Mouse (Mus musculus) neural tube, embryonic 14.5 days (tissue): Measurements from ENCODE around the gene Zan. TPM values are rescaled to one million over a fixed set of nuclear protein-coding genes. Genes with fewer than 3 reads are reported as not detected.

Experiments used
- ATAC-seq: fragments of 200-750 bp; cut with Nextera tagmentation; 2 replicates; pipeline ENCODE4 v1.8.0; 2017; ENCODE audit warnings: low read depth, mild to moderate bottlenecking, moderate TSS enrichment, moderate library complexity
- H3K27ac ChIP-seq: fragments of 300-500 bp; sonication (generic); 2 replicates; pipeline ENCODE4 v1.5.1; 2014; ENCODE audit warnings: low read depth, mild to moderate bottlenecking, control low read depth, low read length, moderate library complexity, mixed read lengths
- H3K27me3 ChIP-seq: fragments of 300-500 bp; sonication (generic); 2 replicates; pipeline ENCODE4 v1.6.1; 2014; ENCODE audit warnings: low read length; ENCODE audit not compliant: control insufficient read depth, insufficient read depth
- H3K36me3 ChIP-seq: fragments of 300-500 bp; sonication (generic); 2 replicates; pipeline ENCODE4 v1.6.1; 2014; ENCODE audit warnings: low read length, mixed read lengths; ENCODE audit not compliant: control insufficient read depth, insufficient read depth
- H3K4me1 ChIP-seq: fragments of 300-500 bp; sonication (generic); 2 replicates; pipeline ENCODE4 v1.6.1; 2014; ENCODE audit warnings: low read length; ENCODE audit not compliant: control insufficient read depth, insufficient read depth
- H3K4me2 ChIP-seq: fragments of 300-500 bp; sonication (generic); 2 replicates; pipeline ENCODE4 v1.6.1; 2014; ENCODE audit warnings: mild to moderate bottlenecking, low read depth, low read length, control low read depth
- H3K4me3 ChIP-seq: fragments of 300-500 bp; sonication (generic); 2 replicates; pipeline ENCODE4 v1.5.1; 2014; ENCODE audit warnings: low read depth, low read length, control low read depth, mixed read lengths
- H3K9ac ChIP-seq: fragments of 300-500 bp; sonication (generic); replicated peaks from 2 replicates; pipeline ENCODE4 v1.6.1; 2014; ENCODE audit warnings: low read depth, mild to moderate bottlenecking, control low read depth, low read length, mixed read lengths
- H3K9me3 ChIP-seq: fragments of 300-500 bp; sonication (generic); 2 replicates; pipeline ENCODE4 v1.6.1; 2016; ENCODE audit warnings: low read length; ENCODE audit not compliant: control insufficient read depth
- WGBS: fragments of 180-500 bp; shearing (Covaris S2); extraction: QIAGEN DNeasy Blood & Tissue Kit; methylation state at CpG from one replicate; pipeline ENCODE4 v1.1.7; 2014; 5-methylcytosine and 5-hydroxymethylcytosine counted together
- polyA plus RNA-seq: library from polyadenylated mRNA; unstranded; fragments of >200 nt; fragmentation: Nextera tagmentation; extraction: Ambion mirVana; gene quantifications from 2 replicates; pipeline ENCODE4 v1.2.1, GENCODE M21; 2014

The Zan gene
- polyA plus RNA-seq, 1 experiment from 2014 or later: 0.08 TPM

DNA sequence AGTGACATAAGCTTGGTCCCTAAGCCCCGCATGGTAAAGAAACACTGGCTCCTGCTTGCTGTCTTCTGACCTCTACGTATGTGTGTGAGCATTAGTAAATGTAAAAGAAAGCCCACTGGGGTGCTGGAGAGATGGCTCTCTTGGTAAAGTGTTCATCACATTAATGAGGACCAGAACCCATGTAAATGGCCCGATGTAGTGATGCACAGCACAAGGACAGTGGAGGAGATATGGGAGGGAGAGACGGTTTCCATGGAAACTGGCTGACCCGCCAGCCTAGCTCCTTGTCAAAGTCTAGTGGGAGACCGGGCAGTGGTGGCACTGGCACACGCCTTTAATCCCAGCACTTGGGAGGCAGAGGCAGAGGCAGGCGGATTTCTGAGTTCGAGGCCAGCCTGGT is 100.1 kb downstream of the Zan start:
- ATAC-seq: no peak
- Histone ChIP-seq H3K9me3 (no peaks in the 10 kb centered on the region), H3K27me3 (no peaks in the 10 kb centered on the region), H3K4me3 (no peak overlapping the region), H3K27ac (no peak overlapping the region), H3K9ac (no peak overlapping the region), H3K4me2 (no peak overlapping the region), H3K36me3 (no peaks in the 10 kb centered on the region), H3K4me1 (no peaks in the 10 kb centered on the region)
- 35% methylated on average over 9 of the region's 9 CpGs for WGBS

DNA sequence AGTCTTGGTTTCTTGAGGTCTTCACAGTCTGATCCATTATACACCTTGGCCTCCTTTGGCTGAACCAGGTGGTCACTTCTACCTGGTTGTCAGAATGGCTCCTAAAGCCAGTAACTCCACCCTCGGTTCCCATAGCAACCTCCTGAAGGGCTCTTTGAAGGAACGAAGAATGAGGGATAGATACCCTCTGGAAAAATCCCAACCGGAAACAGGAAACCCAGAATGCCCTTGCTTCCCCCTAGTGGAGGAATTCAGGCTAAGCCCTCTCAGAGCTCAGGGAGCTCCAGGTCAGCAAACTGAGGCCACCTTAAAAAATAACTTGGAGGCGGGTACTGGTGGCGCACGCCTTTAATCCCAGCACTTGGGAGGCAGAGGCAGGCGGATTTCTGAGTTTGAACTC is 100.7 kb downstream of the Zan start:
- 39% methylated on average over 7 of the region's 7 CpGs for WGBS
- ATAC-seq: no peak
- H3K4me1 ChIP-seq: no peaks in the 10 kb centered on the region
- H3K9me3 ChIP-seq: no peaks in the 10 kb centered on the region
- no peak overlapping the region for H3K4me2 ChIP-seq
- no peak overlapping the region for H3K27ac ChIP-seq
- H3K9ac ChIP-seq: no peak overlapping the region
- H3K36me3 ChIP-seq: no peaks in the 10 kb centered on the region
- H3K27me3 ChIP-seq: no peaks in the 10 kb centered on the region
- H3K4me3 ChIP-seq: no peak overlapping the region

DNA sequence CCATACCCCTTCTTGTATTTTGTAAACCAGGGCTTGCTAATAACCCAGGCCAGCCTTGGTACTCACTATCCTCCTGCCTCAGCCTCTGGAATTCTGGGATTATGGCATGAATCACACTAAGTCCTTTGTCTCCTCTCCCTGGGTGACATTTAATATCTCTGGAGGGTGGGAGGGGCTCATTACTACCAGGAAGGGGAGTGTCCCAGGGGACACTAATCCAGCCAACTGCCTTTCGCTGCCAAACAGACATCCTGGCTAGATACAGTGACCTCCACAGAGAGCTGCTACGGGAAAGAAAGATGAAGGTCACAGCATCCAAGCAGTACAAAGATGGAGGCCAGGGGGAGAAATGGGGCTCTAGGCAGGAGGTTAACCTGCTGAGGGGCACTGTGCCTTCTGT is 101.2 kb downstream of the Zan start:
- no peak overlapping the region for H3K4me2 ChIP-seq
- 52% methylated on average over 2 of the region's 2 CpGs for WGBS
- no peaks in the 10 kb centered on the region for H3K4me1 ChIP-seq
- no peak overlapping the region for H3K27ac ChIP-seq
- H3K4me3 ChIP-seq: no peak overlapping the region
- no peaks in the 10 kb centered on the region for H3K9me3 ChIP-seq
- peaks cover 3% of the 10 kb centered on the region; the same call in 1 of the 2 replicates for H3K36me3 ChIP-seq
- H3K27me3 ChIP-seq: no peaks in the 10 kb centered on the region
- H3K9ac ChIP-seq: no peak overlapping the region
- no peak for ATAC-seq

DNA sequence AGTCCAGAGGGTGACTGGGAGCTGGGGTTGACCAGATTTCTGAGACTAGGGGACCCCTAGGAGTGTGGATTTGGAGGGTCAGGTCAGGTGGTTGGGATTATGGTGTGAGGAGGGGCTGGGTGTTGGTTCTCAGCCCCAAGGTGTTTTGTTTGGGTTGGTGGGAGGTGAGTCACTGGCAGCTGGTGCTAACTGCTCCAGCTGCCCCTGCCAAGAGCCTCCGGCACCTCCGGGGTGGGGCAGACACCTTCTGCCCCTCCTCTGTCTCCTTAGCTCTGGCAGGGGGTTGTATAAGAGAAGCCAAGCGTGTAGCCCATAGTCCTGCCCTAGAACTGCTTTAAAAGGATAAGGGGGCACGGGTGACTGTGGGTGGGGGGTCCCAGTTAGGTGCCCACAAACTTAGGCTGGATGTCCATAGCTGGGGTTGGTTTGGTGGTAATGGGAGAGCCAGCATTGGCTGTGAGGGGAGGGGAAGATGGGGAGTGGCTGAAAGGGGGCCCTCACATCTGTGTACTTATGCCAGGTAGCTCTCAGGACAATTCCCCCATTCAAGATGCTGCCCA is 102.3 kb downstream of the Zan start:
- Histone ChIP-seq H3K4me2 (no peak overlapping the region), H3K4me3 (no peak overlapping the region), H3K4me1 (no peaks in the 10 kb centered on the region), H3K36me3 (peaks cover 3% of the 10 kb centered on the region; the same call in 1 of the 2 replicates), H3K27ac (no peak overlapping the region), H3K9me3 (no peaks in the 10 kb centered on the region), H3K9ac (no peak overlapping the region), H3K27me3 (no peaks in the 10 kb centered on the region)
- 93% methylated on average over 4 of the region's 4 CpGs for WGBS
- ATAC-seq: no peak

DNA sequence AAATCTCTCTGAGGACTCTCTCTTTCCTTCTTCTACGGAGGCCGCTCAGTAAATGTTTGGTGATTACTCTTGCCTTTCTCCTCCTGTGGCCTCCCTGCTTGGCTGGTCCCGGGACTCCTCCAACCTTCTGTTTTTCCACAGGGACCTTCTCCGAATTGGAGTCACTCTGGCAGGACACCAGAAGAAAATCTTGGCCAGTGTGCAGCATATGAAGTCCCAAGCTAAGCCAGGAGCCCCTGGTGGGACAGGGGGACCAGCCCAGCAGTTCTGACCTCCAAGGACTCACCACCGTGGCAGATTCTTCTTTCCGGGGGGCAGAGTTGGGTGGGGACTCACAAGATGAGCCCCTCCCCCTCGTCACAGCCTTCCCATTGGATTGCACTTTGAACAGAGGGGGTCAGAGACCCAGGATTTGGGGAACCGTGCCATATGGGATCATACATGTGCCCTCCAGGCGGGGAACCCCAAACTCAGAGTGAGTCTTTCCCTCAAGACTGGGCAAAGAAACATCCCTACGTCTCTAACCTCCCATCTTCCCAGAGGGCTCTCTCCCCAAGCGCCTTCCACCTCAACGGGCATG is 103.4 kb downstream of the Zan start:
- no peak overlapping the region for H3K4me2 ChIP-seq
- H3K27me3 ChIP-seq: no peaks in the 10 kb centered on the region
- no peak overlapping the region for H3K27ac ChIP-seq
- no peak for ATAC-seq
- H3K9me3 ChIP-seq: no peaks in the 10 kb centered on the region
- H3K4me1 ChIP-seq: no peaks in the 10 kb centered on the region
- H3K9ac ChIP-seq: no peak overlapping the region
- peaks cover 3% of the 10 kb centered on the region; the same call in 1 of the 2 replicates for H3K36me3 ChIP-seq
- WGBS: 92% methylated on average over 12 of the region's 12 CpGs
- H3K4me3 ChIP-seq: no peak overlapping the region

DNA sequence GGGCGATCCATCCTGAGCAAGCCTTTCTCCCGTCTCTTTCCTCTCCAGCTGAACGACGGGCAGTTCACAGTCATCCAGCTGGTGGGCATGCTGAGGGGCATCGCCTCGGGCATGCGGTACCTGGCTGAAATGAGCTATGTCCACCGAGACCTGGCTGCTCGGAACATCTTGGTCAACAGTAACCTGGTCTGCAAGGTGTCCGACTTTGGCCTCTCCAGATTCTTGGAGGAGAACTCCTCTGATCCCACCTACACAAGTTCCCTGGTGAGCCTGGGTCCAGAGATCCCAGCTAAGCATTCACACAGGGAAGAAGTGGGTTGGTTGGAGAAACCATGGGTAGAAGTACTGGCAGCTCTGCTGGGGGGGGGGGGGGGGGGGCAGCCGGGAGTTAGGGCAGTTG is 107.2 kb downstream of the Zan start:
- over 99% methylated on average over 10 of the region's 11 CpGs for WGBS
- Histone ChIP-seq H3K4me3 (no peak overlapping the region), H3K9ac (no peak overlapping the region), H3K27me3 (no peaks in the 10 kb centered on the region), H3K27ac (no peak overlapping the region), H3K9me3 (no peaks in the 10 kb centered on the region), H3K4me1 (no peaks in the 10 kb centered on the region), H3K36me3 (peaks cover 3% of the 10 kb centered on the region; the same call in 1 of the 2 replicates), H3K4me2 (no peak overlapping the region)
- ATAC-seq: no peak

DNA sequence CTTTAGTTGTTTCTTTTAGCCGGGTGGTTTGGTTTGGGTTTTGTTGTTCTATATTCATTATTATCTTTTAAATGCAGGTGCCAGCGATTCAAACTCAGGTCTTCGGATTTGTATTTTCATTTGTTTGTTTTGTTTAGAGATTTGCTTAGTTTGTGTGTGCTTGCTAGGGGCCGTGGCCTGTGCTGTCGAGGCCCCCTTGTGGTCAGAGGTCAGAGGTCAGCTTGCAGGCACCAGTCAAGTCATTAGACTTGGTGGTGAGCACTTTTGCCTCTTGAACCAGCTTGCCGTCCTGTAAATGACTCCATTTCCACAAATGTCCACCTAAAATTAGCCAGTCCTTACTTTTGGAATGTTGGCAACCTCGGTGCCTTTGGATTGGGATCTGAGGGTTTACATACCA is 118.5 kb downstream of the Zan start:
- no peak overlapping the region for H3K27ac ChIP-seq
- peaks cover 10% of the 10 kb centered on the region for H3K36me3 ChIP-seq
- H3K4me3 ChIP-seq: no peak overlapping the region
- H3K4me1 ChIP-seq: no peaks in the 10 kb centered on the region
- ATAC-seq: no peak
- WGBS: 47% methylated on average over 7 of the region's 7 CpGs
- no peak overlapping the region for H3K9ac ChIP-seq
- H3K4me2 ChIP-seq: no peak overlapping the region
- no peaks in the 10 kb centered on the region for H3K27me3 ChIP-seq
- no peaks in the 10 kb centered on the region for H3K9me3 ChIP-seq

DNA sequence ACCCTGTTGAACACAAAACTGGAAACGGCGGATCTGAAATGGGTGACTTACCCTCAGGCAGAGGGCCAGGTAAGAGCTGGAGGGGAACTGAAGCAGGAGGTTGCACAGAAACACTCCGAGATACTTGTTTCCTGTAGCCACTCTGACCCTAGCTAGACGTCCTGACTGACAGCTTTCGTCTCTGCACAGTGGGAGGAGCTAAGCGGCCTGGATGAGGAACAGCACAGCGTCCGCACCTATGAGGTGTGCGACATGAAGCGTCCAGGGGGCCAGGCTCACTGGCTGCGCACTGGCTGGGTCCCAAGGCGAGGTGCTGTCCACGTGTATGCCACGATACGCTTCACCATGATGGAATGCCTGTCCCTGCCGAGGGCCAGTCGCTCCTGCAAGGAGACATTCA is 122.8 kb downstream of the Zan start:
- H3K27me3 ChIP-seq: peaks cover 7% of the 10 kb centered on the region; the same call in 1 of the 2 replicates
- no peak overlapping the region for H3K4me2 ChIP-seq
- H3K4me1 ChIP-seq: peaks cover 12% of the 10 kb centered on the region
- H3K9me3 ChIP-seq: no peaks in the 10 kb centered on the region
- no peak overlapping the region for H3K27ac ChIP-seq
- H3K9ac ChIP-seq: no peak overlapping the region
- H3K4me3 ChIP-seq: no peak overlapping the region
- WGBS: 91% methylated on average over 17 of the region's 17 CpGs
- H3K36me3 ChIP-seq: peaks cover 10% of the 10 kb centered on the region; the same call in 1 of the 2 replicates
- ATAC-seq: no peak

DNA sequence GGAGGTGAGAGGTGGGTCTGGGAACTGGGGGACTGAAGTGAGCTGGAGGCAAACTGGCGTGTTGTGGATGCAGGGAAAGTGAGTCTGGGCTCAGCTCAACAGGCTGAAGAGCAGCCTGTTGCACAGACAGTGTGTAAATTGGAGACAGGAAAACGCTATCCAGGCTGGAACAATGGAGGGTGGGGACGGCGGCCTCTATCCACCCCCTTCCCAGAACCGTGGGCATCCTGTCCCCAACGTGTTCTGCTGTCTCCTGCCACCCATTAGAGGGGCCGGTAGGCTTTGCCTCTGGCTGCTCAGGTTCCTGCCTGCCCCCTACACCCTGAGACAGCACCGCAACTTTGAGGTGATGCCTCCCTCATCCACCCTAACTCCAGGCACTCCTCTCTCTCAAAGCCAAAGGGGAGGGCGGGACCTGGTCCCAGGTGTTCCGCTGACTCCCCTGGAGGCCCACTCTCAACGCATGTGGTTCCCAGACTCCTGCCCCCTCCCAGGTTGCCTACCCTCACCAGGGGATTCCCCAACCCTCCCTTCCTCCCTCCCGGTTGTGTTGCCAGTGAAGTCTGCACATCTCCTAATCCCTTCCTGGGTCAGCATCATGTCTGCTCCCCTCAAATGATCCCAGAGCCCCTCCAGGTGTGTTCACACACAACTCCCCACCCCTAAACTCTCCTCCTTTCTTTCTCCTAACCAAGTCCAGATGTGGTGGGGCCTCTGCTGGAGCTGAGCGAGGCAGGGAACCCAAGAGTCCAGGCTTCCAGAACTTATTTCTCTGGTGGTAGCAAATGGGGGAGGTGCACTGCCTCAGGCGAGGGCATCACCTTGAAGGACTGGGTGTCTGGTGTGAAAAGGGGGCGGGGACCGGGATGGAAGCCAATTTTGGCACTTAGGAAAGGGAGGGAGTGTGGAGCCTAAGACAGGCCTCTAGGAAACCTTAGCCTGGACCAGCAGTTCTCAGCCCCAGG is 124.6 kb downstream of the Zan start:
- WGBS: 21% methylated on average over 16 of the region's 16 CpGs
- ATAC-seq: no peak
- Histone ChIP-seq H3K9ac (peak overlapping the region; percentile 66; the same call in 1 of the 2 replicates), H3K4me1 (peaks cover 20% of the 10 kb centered on the region), H3K4me2 (peak overlapping the region; percentile 96), H3K4me3 (peak overlapping the region; percentile 55; the same call in 1 of the 2 replicates), H3K27me3 (peaks cover 9% of the 10 kb centered on the region; the same call in 1 of the 2 replicates), H3K27ac (no peak overlapping the region), H3K36me3 (peaks cover 6% of the 10 kb centered on the region; the same call in 1 of the 2 replicates), H3K9me3 (no peaks in the 10 kb centered on the region)
